Mouse (Mus musculus) intestine, embryonic 16.5 days (tissue): ENCODE results near the gene Gm10320. TPM values are rescaled to one million over a fixed set of nuclear protein-coding genes. Genes with fewer than 3 reads are reported as not detected.

Experiments used
- ATAC-seq: fragments of 200-750 bp; cut with Nextera tagmentation; 2 replicates; pipeline ENCODE4 v1.8.0; 2017; ENCODE audit warnings: moderate TSS enrichment, moderate library complexity
- H3K27ac ChIP-seq: fragments of 300-500 bp; sonication (generic); 2 replicates; pipeline ENCODE4 v1.5.1; 2014; ENCODE audit warnings: mild to moderate bottlenecking, low read length
- H3K27me3 ChIP-seq: fragments of 300-500 bp; sonication (generic); replicated peaks from 2 replicates; pipeline ENCODE4 v1.6.1; 2014; ENCODE audit warnings: low read length, control low read depth, mixed read lengths; ENCODE audit not compliant: control insufficient read depth, insufficient read depth
- H3K36me3 ChIP-seq: fragments of 300-500 bp; sonication (generic); 2 replicates; pipeline ENCODE4 v1.6.1; 2014; ENCODE audit warnings: low read length, control low read depth; ENCODE audit not compliant: control insufficient read depth, insufficient read depth
- H3K4me1 ChIP-seq: fragments of 300-500 bp; sonication (generic); 2 replicates; pipeline ENCODE4 v1.6.1; 2014; ENCODE audit warnings: low read length, control low read depth, mixed read lengths; ENCODE audit not compliant: control insufficient read depth, insufficient read depth
- H3K4me2 ChIP-seq: fragments of 300-500 bp; sonication (generic); 2 replicates; pipeline ENCODE4 v1.6.1; 2014; ENCODE audit warnings: low read depth, low read length, control low read depth
- H3K4me3 ChIP-seq: fragments of 300-500 bp; sonication (generic); 2 replicates; pipeline ENCODE4 v1.5.1; 2014; ENCODE audit warnings: mild to moderate bottlenecking, low read length
- H3K9ac ChIP-seq: fragments of 300-500 bp; sonication (generic); 2 replicates; pipeline ENCODE4 v1.6.1; 2014; ENCODE audit warnings: low read depth, low read length
- H3K9me3 ChIP-seq: fragments of 300-500 bp; sonication (generic); 2 replicates; pipeline ENCODE4 v1.6.1; 2016; ENCODE audit warnings: low read length, control low read depth; ENCODE audit not compliant: control insufficient read depth
- WGBS: fragments of 180-500 bp; shearing (Covaris S2); extraction: QIAGEN DNeasy Blood & Tissue Kit; methylation state at CpG from one replicate; pipeline ENCODE4 v1.1.7; 2014; 5-methylcytosine and 5-hydroxymethylcytosine counted together
- polyA plus RNA-seq: library from polyadenylated mRNA; unstranded; fragments of >200 nt; fragmentation: Nextera tagmentation; extraction: Ambion mirVana; gene quantifications from 2 replicates; pipeline ENCODE4 v1.2.1, GENCODE M21; 2015

Gm10320 gene
- polyA plus RNA-seq, 1 experiment from 2014 or later, result 2.5 TPM

DNA sequence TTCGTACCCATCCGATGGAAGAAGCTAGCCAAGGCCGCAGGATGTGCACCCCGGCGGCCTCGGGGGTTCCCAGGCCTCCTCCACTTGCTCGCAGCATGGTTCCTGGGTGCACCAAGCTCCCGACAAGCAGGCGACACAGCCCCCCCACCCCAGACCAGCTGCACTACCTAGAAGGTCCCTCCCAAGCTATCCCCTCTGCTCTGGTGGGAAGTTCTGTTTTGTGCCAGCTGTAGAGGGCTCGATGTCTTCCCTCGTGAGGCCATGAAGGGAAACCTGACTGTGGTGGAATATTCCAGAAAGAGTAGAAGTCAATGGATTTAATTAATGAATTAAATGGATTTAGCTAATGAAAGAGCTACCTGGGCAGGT is 13.7 kb upstream of the Gm10320 start:
- Histone ChIP-seq H3K9me3 (no peaks in the 10 kb centered on the region), H3K4me2 (no peak overlapping the region; the same call in 1 of the 2 replicates), H3K36me3 (no peaks in the 10 kb centered on the region), H3K4me3 (no peak overlapping the region), H3K4me1 (peaks cover 20% of the 10 kb centered on the region), H3K9ac (no peak overlapping the region), H3K27ac (no peak overlapping the region), H3K27me3 (peaks cover 50% of the 10 kb centered on the region)
- WGBS, result 9% methylated on average over 11 of the region's 11 CpGs
- 0 out of 2 replicates have a peak, but pooled peaks have one; percentile 26 for ATAC-seq

DNA sequence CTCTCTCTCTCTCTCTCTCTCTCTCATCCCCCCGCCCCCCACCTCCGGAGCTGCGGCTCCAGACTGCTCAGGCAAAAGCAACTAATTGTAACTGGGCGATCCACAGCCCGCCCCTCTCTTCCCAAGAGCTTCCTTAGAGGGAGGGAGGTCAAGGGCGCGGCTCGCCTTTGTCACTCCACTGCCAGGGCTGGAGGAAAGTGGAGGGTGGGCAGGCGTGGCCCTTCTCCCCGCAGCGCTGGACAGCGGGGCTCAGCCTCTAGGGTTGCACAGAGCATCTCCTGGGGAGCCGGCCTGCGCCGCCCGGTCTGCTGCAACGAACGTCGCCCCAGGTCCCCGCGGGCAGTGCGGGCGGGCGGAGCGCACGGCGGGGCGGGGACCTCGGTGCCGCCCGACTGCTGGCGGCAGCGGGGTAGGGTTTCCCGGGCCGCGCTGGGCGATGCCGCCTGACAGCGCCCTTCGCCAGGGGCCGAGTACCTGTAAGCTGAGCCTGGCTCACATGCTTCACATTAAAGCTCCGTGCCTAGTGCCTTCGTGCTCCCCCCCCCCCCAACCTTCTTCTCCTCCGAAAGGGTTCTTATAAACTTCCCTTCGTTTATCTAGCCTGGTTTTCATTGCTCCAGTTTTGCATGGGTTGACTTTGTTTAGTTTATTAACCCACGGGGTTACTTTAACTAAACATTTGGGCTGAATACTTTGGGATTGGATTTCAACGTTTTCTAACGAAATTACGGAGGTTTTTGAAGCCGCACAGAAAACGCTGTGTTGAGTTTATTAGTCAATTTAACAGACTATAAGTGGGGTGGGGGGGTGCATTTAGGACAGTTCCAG is 13.1 kb upstream of the Gm10320 start:
- ATAC-seq, result peak; percentile 70
- H3K4me1 ChIP-seq, result peaks cover 20% of the 10 kb centered on the region
- H3K9me3 ChIP-seq, result no peaks in the 10 kb centered on the region
- H3K36me3 ChIP-seq, result no peaks in the 10 kb centered on the region
- peak overlapping the region; percentile 46 for H3K4me3 ChIP-seq
- no peak overlapping the region for H3K27ac ChIP-seq
- peak overlapping the region; percentile 45; the same call in 1 of the 2 replicates for H3K9ac ChIP-seq
- peak overlapping the region; percentile 73 for H3K4me2 ChIP-seq
- WGBS, result under 1% methylated on average over 46 of the region's 51 CpGs
- peaks cover 56% of the 10 kb centered on the region for H3K27me3 ChIP-seq

DNA sequence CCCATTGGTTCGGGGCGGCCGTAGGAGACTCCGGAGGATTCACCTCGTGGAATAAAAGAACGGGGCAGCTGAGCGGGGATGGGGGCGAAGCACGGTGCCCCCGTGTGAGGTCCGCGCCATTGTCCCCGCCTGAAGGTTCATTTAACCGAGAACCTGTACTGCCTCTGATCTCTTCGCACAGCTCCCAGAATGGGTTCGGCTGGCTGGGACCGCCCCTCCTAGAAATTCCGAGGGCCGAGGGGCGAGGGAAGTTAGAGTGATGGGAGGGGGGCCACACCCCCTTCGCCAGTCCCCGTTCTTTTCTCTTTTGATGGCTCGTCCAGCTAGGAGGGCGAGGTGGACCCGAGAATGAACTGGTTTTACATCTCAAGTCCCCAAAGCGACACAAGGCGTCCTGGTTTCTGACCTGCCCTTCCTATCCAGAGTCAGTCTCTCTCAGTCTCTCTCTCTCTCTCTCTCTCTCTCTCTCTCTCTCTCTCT is 12.4 kb upstream of the Gm10320 start:
- Histone ChIP-seq H3K4me1 (peaks cover 20% of the 10 kb centered on the region), H3K36me3 (no peaks in the 10 kb centered on the region), H3K4me3 (peak overlapping the region; percentile 27), H3K9me3 (no peaks in the 10 kb centered on the region), H3K9ac (no peak overlapping the region), H3K27ac (no peak overlapping the region), H3K4me2 (peak overlapping the region; percentile 73), H3K27me3 (peaks cover 60% of the 10 kb centered on the region)
- peak; percentile 13; the same call in 1 of the 2 replicates for ATAC-seq
- WGBS, result 1% methylated on average over 27 of the region's 27 CpGs

DNA sequence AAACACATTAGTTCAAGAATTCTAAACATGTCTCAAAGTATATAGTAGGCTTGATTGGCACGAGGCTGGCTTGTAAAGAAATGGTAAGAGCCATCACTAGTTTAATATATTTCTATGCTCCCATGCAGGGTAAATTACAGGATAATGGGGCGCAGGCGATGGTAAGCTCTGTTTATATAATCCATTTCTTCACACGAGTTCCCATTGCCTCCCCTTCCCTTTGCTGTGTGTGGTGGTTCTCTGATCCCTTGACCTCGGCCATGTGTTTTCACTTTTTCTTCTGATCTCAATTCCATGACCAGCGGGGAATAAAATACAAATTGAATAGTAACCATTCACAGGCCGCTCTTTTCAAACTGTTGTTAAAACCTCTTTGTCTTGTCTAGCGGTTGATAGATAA is 11.8 kb upstream of the Gm10320 start:
- Histone ChIP-seq H3K4me1 (peaks cover 20% of the 10 kb centered on the region), H3K4me3 (no peak overlapping the region), H3K9ac (no peak overlapping the region), H3K4me2 (no peak overlapping the region), H3K27ac (no peak overlapping the region), H3K27me3 (peaks cover 64% of the 10 kb centered on the region), H3K9me3 (no peaks in the 10 kb centered on the region), H3K36me3 (no peaks in the 10 kb centered on the region)
- no peak for ATAC-seq
- WGBS, result 3% methylated on average over 8 of the region's 8 CpGs

DNA sequence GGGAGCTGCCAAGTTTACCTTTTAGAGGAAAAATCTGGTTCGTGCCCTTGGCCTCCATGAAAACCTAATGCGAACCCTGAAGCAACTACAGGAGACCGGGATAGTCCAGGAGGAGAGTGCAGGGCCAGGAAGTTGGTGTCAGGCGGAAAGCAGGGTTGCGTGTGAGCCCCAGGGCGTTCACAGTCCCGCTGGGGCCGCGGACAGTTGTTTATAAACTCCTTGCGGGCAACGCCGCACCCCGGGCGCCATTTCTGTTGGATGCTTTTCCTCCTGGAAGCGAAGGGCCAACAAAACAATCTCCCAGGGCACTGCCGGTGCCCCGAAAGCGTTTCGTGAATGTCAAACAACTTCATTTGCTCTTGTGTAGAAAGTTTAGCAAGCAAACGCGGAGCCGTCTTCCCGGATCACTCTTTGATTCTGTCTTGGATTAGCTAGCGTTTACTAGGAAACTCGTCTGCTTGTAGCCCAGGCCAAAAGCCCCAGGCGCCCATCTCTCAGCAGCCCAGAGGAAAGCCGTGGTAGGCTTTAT is 11.1 kb upstream of the Gm10320 start:
- Histone ChIP-seq H3K4me2 (peak overlapping the region; percentile 53), H3K9ac (no peak overlapping the region), H3K27ac (no peak overlapping the region), H3K36me3 (no peaks in the 10 kb centered on the region), H3K4me1 (peaks cover 20% of the 10 kb centered on the region), H3K9me3 (no peaks in the 10 kb centered on the region), H3K4me3 (peak overlapping the region; percentile 23), H3K27me3 (peaks cover 66% of the 10 kb centered on the region)
- ATAC-seq, result no peak
- 2% methylated on average over 27 of the region's 27 CpGs for WGBS

DNA sequence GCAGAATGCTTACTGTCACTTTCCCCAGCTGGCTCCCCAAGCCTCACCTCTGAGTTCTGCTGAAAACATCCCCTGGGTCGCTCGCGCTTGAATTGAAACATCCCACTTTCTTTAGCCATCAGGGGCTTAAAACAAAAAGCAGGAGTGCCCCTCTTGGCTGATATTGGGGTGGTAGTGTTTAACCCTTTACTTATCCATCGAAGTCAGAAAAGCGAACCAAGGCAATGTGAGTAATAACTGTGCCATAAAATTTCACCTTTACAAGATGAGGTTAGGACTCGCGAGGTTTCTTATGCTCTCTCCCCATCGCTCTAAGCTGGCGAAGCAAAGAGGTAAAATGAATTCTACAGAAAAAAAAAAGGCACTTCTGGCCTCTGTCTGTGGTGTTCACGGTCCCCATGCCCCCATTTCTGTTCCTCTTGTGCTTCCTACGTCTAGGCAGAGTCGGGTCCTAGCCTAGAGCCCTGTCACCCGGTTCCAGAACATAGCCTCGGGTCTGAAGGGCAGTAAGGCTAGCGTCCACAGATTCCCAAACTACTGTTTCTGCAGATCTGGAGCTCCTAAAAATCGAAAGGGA is 10.5 kb upstream of the Gm10320 start:
- no peak overlapping the region for H3K9ac ChIP-seq
- 5% methylated on average over 16 of the region's 16 CpGs for WGBS
- no peak overlapping the region for H3K27ac ChIP-seq

DNA sequence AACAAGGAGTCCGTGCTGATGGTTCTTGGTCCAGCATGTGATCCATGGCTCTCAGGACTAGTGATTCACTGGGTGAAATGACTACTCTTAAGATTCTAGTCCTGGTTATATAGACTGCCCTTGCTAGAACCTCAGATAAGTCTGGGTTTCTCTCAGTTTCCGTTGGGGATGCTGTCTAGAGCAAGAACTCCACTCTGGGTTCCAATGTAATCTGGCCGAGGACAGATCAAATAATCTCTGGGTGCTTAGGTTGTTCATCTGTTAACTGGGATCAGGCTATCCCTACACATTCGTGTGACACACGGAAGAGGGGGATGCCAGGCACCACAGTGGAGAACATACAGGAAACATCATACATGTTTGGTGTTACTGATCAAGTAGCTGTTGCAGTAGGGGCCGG is 9.5 kb upstream of the Gm10320 start:
- Histone ChIP-seq H3K9ac (no peak overlapping the region), H3K4me2 (no peak overlapping the region), H3K4me1 (peaks cover 20% of the 10 kb centered on the region), H3K4me3 (no peak overlapping the region), H3K27ac (no peak overlapping the region), H3K9me3 (no peaks in the 10 kb centered on the region), H3K36me3 (no peaks in the 10 kb centered on the region), H3K27me3 (peaks cover 60% of the 10 kb centered on the region)
- no peak for ATAC-seq
- 15% methylated on average over 6 of the region's 6 CpGs for WGBS

More for the DNA sequence above, 10.5 kb upstream of the Gm10320 start:
- H3K9me3 ChIP-seq, result no peaks in the 10 kb centered on the region
- no peak for ATAC-seq
- peaks cover 64% of the 10 kb centered on the region for H3K27me3 ChIP-seq
- H3K36me3 ChIP-seq, result no peaks in the 10 kb centered on the region
- H3K4me1 ChIP-seq, result peaks cover 20% of the 10 kb centered on the region
- peak overlapping the region; percentile 23 for H3K4me3 ChIP-seq
- H3K4me2 ChIP-seq, result peak overlapping the region; percentile 53; the same call in 1 of the 2 replicates

DNA sequence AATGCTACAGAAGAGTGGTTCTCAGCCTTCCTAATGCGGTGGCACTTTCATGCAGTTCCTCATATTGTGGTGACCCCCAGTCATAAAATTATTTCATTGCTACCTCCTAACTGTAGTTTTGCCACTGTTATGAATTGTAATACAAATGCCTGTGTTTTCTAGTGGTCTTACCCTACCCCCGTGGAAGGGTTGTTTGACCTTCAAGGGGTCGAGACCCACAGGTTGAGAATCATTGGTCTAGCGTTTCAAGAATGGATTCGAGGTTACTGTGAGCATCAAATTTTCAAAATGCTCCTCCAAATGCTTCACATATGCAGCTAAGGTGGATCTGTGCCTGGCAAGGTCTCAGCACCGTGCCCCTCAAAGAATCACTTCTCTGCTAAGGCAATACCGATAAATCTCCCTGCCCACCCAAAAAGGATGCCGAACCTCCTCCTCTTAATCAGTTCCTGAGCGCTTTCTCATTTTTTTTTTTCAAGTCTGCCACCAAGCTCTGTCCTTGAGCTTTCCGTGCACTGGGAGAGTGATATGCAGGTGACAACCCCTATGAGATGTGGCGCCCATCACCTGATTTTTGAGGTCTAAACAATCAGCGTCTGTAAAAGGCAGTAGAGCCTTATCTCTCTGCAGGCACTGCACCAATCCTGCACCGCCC is 8.8 kb upstream of the Gm10320 start:
- no peak overlapping the region for H3K9ac ChIP-seq
- no peak overlapping the region for H3K4me2 ChIP-seq
- no peak overlapping the region for H3K4me3 ChIP-seq
- H3K36me3 ChIP-seq, result no peaks in the 10 kb centered on the region
- H3K27ac ChIP-seq, result no peak overlapping the region
- ATAC-seq, result no peak
- peaks cover 54% of the 10 kb centered on the region for H3K27me3 ChIP-seq
- H3K4me1 ChIP-seq, result peaks cover 20% of the 10 kb centered on the region
- no peaks in the 10 kb centered on the region for H3K9me3 ChIP-seq
- WGBS, result 29% methylated on average over 13 of the region's 13 CpGs

DNA sequence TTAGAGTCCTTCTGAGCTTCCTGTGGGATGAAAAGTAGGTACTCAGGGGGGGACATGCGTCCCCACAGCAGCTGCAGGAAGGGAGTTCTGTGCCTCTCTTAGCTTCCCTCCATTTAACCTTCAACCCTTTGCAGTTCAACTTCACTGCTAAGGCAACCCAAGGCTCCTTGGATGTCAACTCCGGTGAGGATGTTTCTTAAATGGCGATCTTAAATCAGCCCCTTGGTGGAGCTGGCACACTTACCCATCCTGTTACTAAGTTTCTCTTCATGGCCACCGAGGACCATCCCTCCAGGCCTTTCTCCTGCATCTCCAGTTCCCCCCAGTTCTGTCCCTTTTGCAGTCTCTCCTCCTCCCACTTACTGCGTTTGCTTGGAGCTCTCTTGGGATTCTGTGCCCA is 6.8 kb upstream of the Gm10320 start:
- peaks cover 41% of the 10 kb centered on the region for H3K27me3 ChIP-seq
- 61% methylated on average over 5 of the region's 5 CpGs for WGBS
- H3K9me3 ChIP-seq, result no peaks in the 10 kb centered on the region
- no peaks in the 10 kb centered on the region for H3K36me3 ChIP-seq
- H3K4me3 ChIP-seq, result no peak overlapping the region
- no peak overlapping the region for H3K27ac ChIP-seq
- H3K4me2 ChIP-seq, result no peak overlapping the region
- H3K4me1 ChIP-seq, result peaks cover 4% of the 10 kb centered on the region; the same call in 1 of the 2 replicates
- H3K9ac ChIP-seq, result no peak overlapping the region
- no peak for ATAC-seq
